Mouse (Mus musculus): ENCODE data around the gene Zfp385c. TPM values are rescaled to one million over a fixed set of nuclear protein-coding genes. Genes with fewer than 3 reads are reported as not detected.
"Not testable (repeated sequence)": the region's sequence is repeated elsewhere in the genome, so short reads cannot be mapped to it uniquely, and the experiment has no call there.

The Zfp385c gene
- polyA plus RNA-seq, 1 experiment, result 0.17 TPM

DNA sequence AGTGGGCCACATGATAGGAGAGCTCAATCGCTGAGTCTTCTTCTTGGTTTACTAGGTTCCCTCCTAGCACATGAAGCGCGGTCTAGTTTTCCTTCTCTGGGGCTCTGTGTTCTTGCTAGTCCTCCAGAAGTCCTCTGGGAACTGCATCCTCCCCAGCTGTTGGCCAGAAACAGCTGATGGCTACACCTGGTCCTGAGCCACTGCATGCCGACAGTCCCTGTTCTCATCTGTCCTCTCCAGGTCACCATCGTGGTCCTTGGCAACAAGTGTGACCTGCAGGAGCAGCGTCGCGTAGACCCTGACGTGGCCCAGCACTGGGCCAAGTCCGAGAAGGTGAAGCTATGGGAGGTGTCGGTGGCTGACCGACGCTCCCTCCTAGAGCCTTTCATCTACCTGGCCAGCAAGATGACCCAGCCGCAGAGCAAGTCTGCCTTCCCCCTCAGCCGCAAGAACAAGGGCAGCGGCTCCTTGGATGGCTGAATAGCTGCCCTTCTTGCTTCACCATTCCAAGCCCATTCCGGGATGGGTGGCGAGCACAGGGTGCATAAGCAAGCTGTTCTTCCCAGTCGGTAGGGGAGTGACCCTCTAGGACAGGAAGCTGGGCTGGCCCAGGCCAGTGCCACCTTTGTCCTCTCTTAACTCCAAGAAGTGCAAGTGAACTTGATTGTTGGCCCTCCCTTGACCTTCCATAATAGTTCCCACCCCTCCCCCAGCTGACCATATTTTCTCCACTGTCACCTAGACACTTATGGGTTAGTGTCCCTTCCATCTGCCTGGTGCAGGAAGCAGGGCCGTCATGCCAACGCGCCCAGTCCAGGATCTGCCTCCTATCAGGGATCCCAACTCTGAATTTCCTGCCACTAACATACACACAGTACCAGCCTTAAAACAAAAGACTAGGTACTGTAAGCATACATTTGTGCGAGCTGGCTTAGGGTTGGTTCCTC is 66.2 kb downstream of the Zfp385c start:
- Histone ChIP-seq H3K4me3 (ENCODE audit: insufficient read depth, low read length) (no peak overlapping the region), H3K27ac (ENCODE audit: insufficient read depth, low read length) (no peak overlapping the region), H3K4me1 (ENCODE audit: control insufficient read depth, insufficient read depth, low read length) (no peaks in the 10 kb centered on the region)
- TF ChIP-seq CTCF (IDR thresholded peaks at IDR 0.05; ENCODE audit: extremely low read depth, insufficient read depth, low read length), result no peak
- no peak for TF ChIP-seq POLR2A (IDR thresholded peaks at IDR 0.05; ENCODE audit: extremely low read depth, insufficient read depth, low read length)

- Histone ChIP-seq H3K4me3 (ENCODE audit: insufficient read depth, low read length) (no peak overlapping the region; the same call in 1 of the 2 replicates), H3K4me1 (ENCODE audit: control insufficient read depth, insufficient read depth, low read length) (no peaks in the 10 kb centered on the region)
- no peak for TF ChIP-seq CTCF (IDR thresholded peaks at IDR 0.05; ENCODE audit: extremely low read depth, insufficient read depth, low read length)
- no peak for TF ChIP-seq POLR2A (IDR thresholded peaks at IDR 0.05; ENCODE audit: extremely low read depth, insufficient read depth, low read length)
Measured at GRCm38 (mm10) chr11:100623867-100624266, 68.4 kb downstream of the Zfp385c start.

GRCm38 (mm10) chr11:100622714-100623113 is 69.5 kb downstream of the Zfp385c start:
- TF ChIP-seq CTCF (IDR thresholded peaks at IDR 0.05; ENCODE audit: extremely low read depth, insufficient read depth, low read length) (peak; percentile 69), POLR2A (IDR thresholded peaks at IDR 0.05; ENCODE audit: extremely low read depth, insufficient read depth, low read length) (peak; percentile 57; the same call in 1 of the 2 replicates)
- Histone ChIP-seq H3K4me3 (ENCODE audit: insufficient read depth, low read length) (peak overlapping the region; percentile 60), H3K27ac (ENCODE audit: insufficient read depth, low read length) (0 out of 2 replicates have a peak overlapping the region, but pooled peaks have one; percentile 33), H3K4me1 (ENCODE audit: control insufficient read depth, insufficient read depth, low read length) (0 out of 2 replicates have a peak, but pooled peaks cover under 1% of the 10 kb centered on the region)

More at GRCm38 (mm10) chr11:100623867-100624266, 68.4 kb downstream of the Zfp385c start:
- H3K27ac ChIP-seq (ENCODE audit: insufficient read depth, low read length), result no peak overlapping the region

- Histone ChIP-seq H3K4me3 (ENCODE audit: insufficient read depth, low read length) (peak within 1 kb of the TSS; percentile 86), H3K27ac (ENCODE audit: insufficient read depth, low read length) (peak within 1 kb of the TSS; percentile 66), H3K4me1 (ENCODE audit: control insufficient read depth, insufficient read depth, low read length) (peaks cover 1% of the 10 kb centered on the region; the same call in 1 of the 2 replicates)
- TF ChIP-seq CTCF (IDR thresholded peaks at IDR 0.05; ENCODE audit: extremely low read depth, insufficient read depth, low read length) (no peak), POLR2A (IDR thresholded peaks at IDR 0.05; ENCODE audit: extremely low read depth, insufficient read depth, low read length) (peak; percentile 63; the same call in 1 of the 2 replicates)
Measured at GRCm38 (mm10) chr11:100619982-100620381, 72.3 kb downstream of the Zfp385c start, which contains the start of gene Dnajc7. Dnajc7 (minus strand) TSS chr11:100620168.

GRCm38 (mm10) chr11:100619485-100619975 is 72.7 kb downstream of the Zfp385c start:
- peak; percentile 63; the same call in 1 of the 2 replicates for TF ChIP-seq POLR2A (IDR thresholded peaks at IDR 0.05; ENCODE audit: extremely low read depth, insufficient read depth, low read length)
- TF ChIP-seq CTCF (IDR thresholded peaks at IDR 0.05; ENCODE audit: extremely low read depth, insufficient read depth, low read length), result no peak
- H3K27ac ChIP-seq (ENCODE audit: insufficient read depth, low read length), result peak overlapping the region; percentile 66
- peak overlapping the region; percentile 86 for H3K4me3 ChIP-seq (ENCODE audit: insufficient read depth, low read length)
- H3K4me1 ChIP-seq (ENCODE audit: control insufficient read depth, insufficient read depth, low read length), result peaks cover 1% of the 10 kb centered on the region; the same call in 1 of the 2 replicates

DNA sequence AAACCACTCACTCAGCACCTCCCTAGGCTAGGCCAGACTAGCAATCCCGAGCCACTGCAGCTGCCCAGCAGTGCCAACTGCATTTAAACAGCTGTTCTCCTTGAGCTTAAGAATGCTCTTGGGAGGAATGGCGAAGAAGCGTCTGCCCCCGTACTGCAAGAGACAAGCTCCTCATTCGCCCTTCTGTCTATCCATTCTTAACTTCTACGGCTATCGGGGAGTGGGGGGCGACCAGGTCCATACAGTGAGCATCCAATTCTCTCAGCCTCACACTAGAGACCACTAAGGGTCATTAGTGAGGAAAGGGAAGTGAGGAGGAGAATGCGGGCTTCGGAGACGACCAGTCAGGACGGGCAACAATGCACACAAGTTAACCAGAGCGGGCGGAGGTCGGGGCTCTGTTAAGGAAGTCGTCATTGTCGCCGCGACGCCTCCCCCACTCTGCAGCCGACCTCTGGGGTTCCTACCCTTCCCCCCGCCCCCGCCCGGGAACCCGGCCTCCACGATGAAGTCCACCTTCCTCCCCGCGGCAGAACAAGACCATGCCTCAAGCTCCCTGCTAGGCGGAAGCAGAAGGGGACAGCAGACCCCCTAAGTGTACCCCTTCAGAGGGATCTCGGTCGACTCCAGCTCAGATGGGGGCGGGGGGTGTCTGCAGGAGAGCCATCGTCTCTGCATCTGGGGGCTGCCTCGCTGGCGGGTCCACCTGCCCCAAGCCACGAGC is 73.3 kb downstream of the Zfp385c start, which contains the start of gene Nkiras2:
TSS of gene Nkiras2 (plus strand) at position 484 of the 724 bp plus-strand sequence.
- Histone ChIP-seq H3K4me1 (ENCODE audit: control insufficient read depth, insufficient read depth, low read length) (peaks cover 1% of the 10 kb centered on the region; the same call in 1 of the 2 replicates), H3K4me3 (ENCODE audit: insufficient read depth, low read length) (peak within 1 kb of the TSS; percentile 86), H3K27ac (ENCODE audit: insufficient read depth, low read length) (peak within 1 kb of the TSS; percentile 66)
- no peak for TF ChIP-seq POLR2A (IDR thresholded peaks at IDR 0.05; ENCODE audit: extremely low read depth, insufficient read depth, low read length)

DNA sequence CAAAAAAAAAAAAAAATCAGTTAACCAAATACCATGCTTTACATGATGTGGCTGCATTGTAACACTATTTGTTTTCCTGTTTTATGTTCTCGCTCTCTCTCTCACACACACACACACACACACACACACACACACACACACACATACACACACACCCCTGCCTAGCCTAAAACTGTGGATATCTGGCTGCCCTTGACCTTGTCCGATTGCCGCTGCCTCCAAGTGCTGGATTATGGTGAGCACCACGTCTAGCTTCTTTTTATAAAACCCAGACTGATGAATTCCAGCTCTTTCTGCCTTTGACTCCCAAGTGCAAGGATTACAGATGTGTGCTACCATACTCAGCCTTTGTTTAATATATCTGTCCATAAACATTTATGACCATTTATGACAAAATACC is 74.8 kb downstream of the Zfp385c start:
- peaks cover 6% of the 10 kb centered on the region for H3K4me1 ChIP-seq (ENCODE audit: control insufficient read depth, insufficient read depth, low read length)
- no peak overlapping the region for H3K27ac ChIP-seq (ENCODE audit: insufficient read depth, low read length)
- TF ChIP-seq POLR2A (IDR thresholded peaks at IDR 0.05; ENCODE audit: extremely low read depth, insufficient read depth, low read length), result no peak
- no peak for TF ChIP-seq CTCF (IDR thresholded peaks at IDR 0.05; ENCODE audit: extremely low read depth, insufficient read depth, low read length)
- no peak overlapping the region for H3K4me3 ChIP-seq (ENCODE audit: insufficient read depth, low read length)

GRCm38 (mm10) chr11:100616836-100617235 is 75.4 kb downstream of the Zfp385c start:
- not testable (repeated sequence) for H3K4me3 ChIP-seq (ENCODE audit: insufficient read depth, low read length); H3K27ac ChIP-seq (ENCODE audit: insufficient read depth, low read length); H3K4me1 ChIP-seq (ENCODE audit: control insufficient read depth, insufficient read depth, low read length)

DNA sequence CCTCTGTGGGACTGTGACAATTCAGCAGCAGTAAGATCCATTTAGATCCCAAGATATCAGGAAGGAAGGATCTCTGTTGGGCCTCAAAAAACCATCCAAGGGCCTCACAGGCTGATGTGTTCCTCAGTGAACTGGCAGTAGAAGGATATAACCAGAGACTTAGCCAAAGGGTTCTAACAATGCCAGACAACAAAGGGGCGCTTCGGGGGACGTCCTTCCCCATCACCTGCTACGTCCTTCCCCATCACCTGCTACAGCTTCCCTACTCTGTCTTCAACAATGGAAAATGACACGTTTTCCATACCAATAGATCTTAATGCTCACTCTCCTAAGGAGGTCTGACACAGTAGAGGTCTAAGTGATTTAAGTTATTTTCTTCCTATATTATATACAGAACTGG is 75.9 kb downstream of the Zfp385c start:
- Histone ChIP-seq H3K4me3 (ENCODE audit: insufficient read depth, low read length) (no peak overlapping the region), H3K27ac (ENCODE audit: insufficient read depth, low read length) (no peak overlapping the region), H3K4me1 (ENCODE audit: control insufficient read depth, insufficient read depth, low read length) (peaks cover 7% of the 10 kb centered on the region)
- no peak for TF ChIP-seq POLR2A (IDR thresholded peaks at IDR 0.05; ENCODE audit: extremely low read depth, insufficient read depth, low read length)
- no peak for TF ChIP-seq CTCF (IDR thresholded peaks at IDR 0.05; ENCODE audit: extremely low read depth, insufficient read depth, low read length)

Measured in cortical plate, adult 2 months (tissue).